Comparison of ENCODE assay signal across 10 mouse cellular contexts in genomic region chr4:140879739-140880138, GRCm38 (mm10). TPM values are rescaled to one million over a fixed set of nuclear protein-coding genes. Genes with fewer than 3 reads are reported as not detected.
A peak's percentile ranks its signal among the peaks of the same experiment; 100 is the strongest.
DNase-seq lines count a peak whose midpoint lies in the region; ATAC-seq lines count a peak whose summit lies in the region.
"Had no signal": no experiment of that assay in that cellular context is flagged by ENCODE, and none has a peak within 500 bp of the region (broad histone marks: within the 10 kb centered on the region; RNA-seq: fewer than 3 reads in every experiment).

No protein-coding gene starts in this region.

- peaks cover 8% of the 10 kb centered on the region; the same call in 1 of the 2 replicates for H3K27me3 ChIP-seq in heart, embryonic 10.5 days (ENCODE audit: insufficient read depth, poor library complexity, severe bottlenecking)

- H3K9me3 ChIP-seq in heart, embryonic 10.5 days: peaks cover 3% of the 10 kb centered on the region; the same call in 1 of the 2 replicates

- 78% methylated on average over 4 of the region's 4 CpGs for WGBS in heart, embryonic 10.5 days

- DNase-seq in heart, embryonic 10.5 days (ENCODE audit: low spot score): peak; percentile 69
- no peak for DNase-seq in heart, postnatal 14 days
- DNase-seq in 3134 (ENCODE audit: extremely low read depth, insufficient read length, low spot score): peak; percentile 46
- DNase-seq in frontal cortex, postnatal 10 days (ENCODE audit: low spot score in 2 of 2): peak; percentile 37 to 39
- DNase-seq in layer of hippocampus, adult 9-11 months: peak; percentile 23
- no peak for DNase-seq in thymus, postnatal 0 days (ENCODE audit: low spot score)
- DNase-seq in cerebellum, postnatal 36 days: no peak
- DNase-seq: liver, embryonic 13.5 days had no signal

- no peaks in the 10 kb centered on the region for H3K36me3 ChIP-seq in heart, embryonic 10.5 days
- H3K36me3 ChIP-seq: liver, embryonic 13.5 days had no signal

- no peak overlapping the region for H3K27ac ChIP-seq in heart, embryonic 10.5 days
- H3K27ac ChIP-seq: liver, embryonic 13.5 days had no signal

- ATAC-seq in erythroid progenitor cell, adult 5-6 weeks (replicated peaks; ENCODE audit: low FRiP score, poor library complexity, severe bottlenecking): no peak

- no peak overlapping the region for H3K4me3 ChIP-seq in heart, embryonic 10.5 days
- H3K4me3 ChIP-seq: liver, embryonic 13.5 days had no signal

- intact Hi-C loops in heart, postnatal 14 days (cut with DNase I): no loop called here

- H3K4me1 ChIP-seq in heart, embryonic 10.5 days: no peaks in the 10 kb centered on the region
- H3K4me1 ChIP-seq: liver, embryonic 13.5 days had no signal

RNA-seq across cellular contexts. Expression of gene Padi2, which starts 26.4 kb away (rescaled TPM):
- polyA plus RNA-seq in heart, embryonic 10.5 days (2016; fragmentation: Nextera tagmentation; extraction: Ambion mirVana): 2.9 and 6.3 TPM in 2 replicates
- total RNA-seq in heart, postnatal 14 days (2021): 1 to 10 TPM in 1 of 2 experiments, under 1 TPM in 1; 0.41 to 1.1 TPM
- 13.6 and 14.8 TPM in 2 replicates for polyA plus RNA-seq in thymus, postnatal 0 days (2015; fragmentation: Nextera tagmentation; extraction: Ambion mirVana)
- total RNA-seq in erythroid progenitor cell, adult 5-6 weeks (2015; ENCODE audit: low replicate concordance): 1.1 and 3.4 TPM in 2 replicates
- 1.3 and 3.5 TPM in 2 replicates for total RNA-seq in erythroid progenitor cell, adult 5-6 weeks (2017; ENCODE audit: low replicate concordance)

RNA-seq across cellular contexts. Expression of gene Padi1, which starts 34.2 kb away (rescaled TPM):
- 0.16 TPM in 2 replicates for polyA plus RNA-seq in heart, embryonic 10.5 days (2016; fragmentation: Nextera tagmentation; extraction: Ambion mirVana)
- total RNA-seq in heart, postnatal 14 days (2021): not detected
- polyA plus RNA-seq in thymus, postnatal 0 days (2015; fragmentation: Nextera tagmentation; extraction: Ambion mirVana): 0.41 and 0.64 TPM in 2 replicates
- not detected in 2 replicates for total RNA-seq in erythroid progenitor cell, adult 5-6 weeks (2015; ENCODE audit: low replicate concordance)
- total RNA-seq in erythroid progenitor cell, adult 5-6 weeks (2017; ENCODE audit: low replicate concordance): not detected in 2 replicates
- polyA plus RNA-seq: neural tube, embryonic 14.5 days had no signal

Comparison
In these comparisons a context has a peak if more than half of its experiments do, and no peak if none do; other contexts are left out.
1. DNase-seq: peak in heart, embryonic 10.5 days (single experiment), 3134 (single experiment), frontal cortex, postnatal 10 days (2 of 2) and layer of hippocampus, adult 9-11 months (single experiment); none in heart, postnatal 14 days (0 of 2), thymus, postnatal 0 days (single experiment) and cerebellum, postnatal 36 days (0 of 2).